Mouse (Mus musculus): Measurements from ENCODE around the gene Csnk1g2. TPM values are rescaled to one million over a fixed set of nuclear protein-coding genes. Genes with fewer than 3 reads are reported as not detected.

The Csnk1g2 gene
- polyA plus RNA-seq, 1 experiment: 218 TPM

GRCm38 (mm10) chr10:80684214-80684613 is 61.6 kb downstream of the Csnk1g2 start:
- TF ChIP-seq CTCF (IDR thresholded peaks at IDR 0.05; ENCODE audit: borderline replicate concordance, insufficient read depth, low read depth, low read length) (peak; percentile 81), POLR2A (IDR thresholded peaks at IDR 0.05; ENCODE audit: borderline replicate concordance, insufficient read depth, low read length) (no peak)
- WGBS: 60% methylated on average over 6 of the region's 6 CpGs
- Histone ChIP-seq H3K4me1 (ENCODE audit: control insufficient read depth, insufficient read depth, low read length) (peaks cover 13% of the 10 kb centered on the region), H3K27ac (ENCODE audit: insufficient read depth, low read length) (no peak overlapping the region), H3K4me3 (replicated peaks; ENCODE audit: insufficient read depth, low read depth, low read length) (no peak overlapping the region), H3K27me3 (ENCODE audit: control insufficient read depth, insufficient read depth, low read length) (no peaks in the 10 kb centered on the region)
- peak; percentile 68 to 70 for DNase-seq

DNA sequence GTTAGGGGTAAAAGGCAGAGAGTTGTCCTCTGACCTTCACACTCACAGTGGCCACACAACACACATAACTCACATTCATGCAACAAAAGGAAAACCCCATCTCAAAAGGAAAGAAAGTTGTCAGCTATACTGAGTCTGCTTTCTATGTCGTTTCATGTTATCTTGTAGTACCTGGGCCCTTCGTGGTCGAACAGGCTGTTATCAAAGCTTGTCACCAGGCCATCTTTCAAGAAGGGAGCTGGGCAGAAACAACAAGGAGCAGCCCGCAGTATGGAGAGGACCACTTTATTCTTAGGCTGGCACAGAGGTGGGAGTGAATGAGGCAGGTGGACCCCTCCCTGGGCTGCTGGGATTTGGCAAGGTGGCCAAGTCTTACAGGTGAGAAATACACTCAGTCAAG is 62.3 kb downstream of the Csnk1g2 start:
- peaks cover 5% of the 10 kb centered on the region; the same call in 1 of the 2 replicates for H3K4me1 ChIP-seq (ENCODE audit: control insufficient read depth, insufficient read depth, low read length)
- no peak for TF ChIP-seq CTCF (IDR thresholded peaks at IDR 0.05; ENCODE audit: borderline replicate concordance, insufficient read depth, low read depth, low read length)
- TF ChIP-seq POLR2A (IDR thresholded peaks at IDR 0.05; ENCODE audit: borderline replicate concordance, insufficient read depth, low read length): no peak
- 88% methylated on average over 4 of the region's 4 CpGs for WGBS

GRCm38 (mm10) chr10:80686617-80687016 is 64.0 kb downstream of the Csnk1g2 start:
- no peak overlapping the region for H3K27ac ChIP-seq (ENCODE audit: insufficient read depth, low read length)
- H3K27me3 ChIP-seq (ENCODE audit: control insufficient read depth, insufficient read depth, low read length): no peaks in the 10 kb centered on the region
- 62% methylated on average over 3 of the region's 3 CpGs for WGBS
- H3K4me3 ChIP-seq (replicated peaks; ENCODE audit: insufficient read depth, low read depth, low read length): no peak overlapping the region
- H3K4me1 ChIP-seq (ENCODE audit: control insufficient read depth, insufficient read depth, low read length): peaks cover 5% of the 10 kb centered on the region; the same call in 1 of the 2 replicates
- DNase-seq: no peak
- TF ChIP-seq CTCF (IDR thresholded peaks at IDR 0.05; ENCODE audit: borderline replicate concordance, insufficient read depth, low read depth, low read length) (no peak), POLR2A (IDR thresholded peaks at IDR 0.05; ENCODE audit: borderline replicate concordance, insufficient read depth, low read length) (no peak)

More for the DNA sequence above, 62.3 kb downstream of the Csnk1g2 start:
- Histone ChIP-seq H3K27me3 (ENCODE audit: control insufficient read depth, insufficient read depth, low read length) (no peaks in the 10 kb centered on the region), H3K4me3 (replicated peaks; ENCODE audit: insufficient read depth, low read depth, low read length) (no peak overlapping the region), H3K27ac (ENCODE audit: insufficient read depth, low read length) (no peak overlapping the region)
- DNase-seq: no peak

DNA sequence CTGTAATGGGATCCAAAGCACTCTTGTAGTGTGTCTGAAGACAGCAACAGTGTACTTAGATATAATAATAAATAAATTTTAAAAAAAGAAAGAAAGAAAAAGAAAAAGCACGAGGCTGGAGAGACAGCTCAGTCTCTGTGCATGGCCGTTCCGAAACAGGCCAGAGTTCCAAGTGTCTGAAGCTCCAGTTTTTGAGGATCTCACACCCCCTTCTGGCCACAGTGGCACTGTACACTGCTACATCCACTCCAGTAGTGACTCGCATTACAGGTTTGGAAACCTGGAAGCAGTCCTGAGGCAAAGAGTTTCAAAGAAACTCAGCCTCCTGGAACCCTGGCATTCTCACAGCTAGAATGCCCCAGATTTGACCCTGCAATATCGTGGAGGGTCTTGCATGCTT is 65.2 kb downstream of the Csnk1g2 start:
- no peak for TF ChIP-seq POLR2A (IDR thresholded peaks at IDR 0.05; ENCODE audit: borderline replicate concordance, insufficient read depth, low read length)
- TF ChIP-seq CTCF (IDR thresholded peaks at IDR 0.05; ENCODE audit: borderline replicate concordance, insufficient read depth, low read depth, low read length): peak; percentile 74
- 17% methylated on average over 5 of the region's 5 CpGs for WGBS
- H3K27me3 ChIP-seq (ENCODE audit: control insufficient read depth, insufficient read depth, low read length): no peaks in the 10 kb centered on the region
- H3K27ac ChIP-seq (ENCODE audit: insufficient read depth, low read length): no peak overlapping the region
- peak; percentile 79 for DNase-seq
- peaks cover 5% of the 10 kb centered on the region; the same call in 1 of the 2 replicates for H3K4me1 ChIP-seq (ENCODE audit: control insufficient read depth, insufficient read depth, low read length)
- H3K4me3 ChIP-seq (replicated peaks; ENCODE audit: insufficient read depth, low read depth, low read length): no peak overlapping the region

Other genes with a start within 250 kb of the Csnk1g2 start
- 16.1 and 16.2 TPM in 2 replicates for gene Mex3d, start 235.2 kb upstream of the Csnk1g2 start, polyA plus RNA-seq (2012; rRNA removed)
- gene Mbd3, start 223.3 kb upstream of the Csnk1g2 start, polyA plus RNA-seq (2012; rRNA removed): 193 and 199 TPM in 2 replicates
- 1,410 and 1,545 TPM in 2 replicates for gene Uqcr11, start 216.0 kb upstream of the Csnk1g2 start, polyA plus RNA-seq (2012; rRNA removed)
- 34.2 and 38.8 TPM in 2 replicates for gene Tcf3, start 189.2 kb upstream of the Csnk1g2 start, polyA plus RNA-seq (2012; rRNA removed)
- 0.36 and 0.46 TPM in 2 replicates for gene Onecut3, start 128.0 kb upstream of the Csnk1g2 start, polyA plus RNA-seq (2012; rRNA removed)
- 0.30 and 0.52 TPM in 2 replicates for gene Atp8b3, start 83.7 kb upstream of the Csnk1g2 start, polyA plus RNA-seq (2012; rRNA removed)
- 44.4 and 47.5 TPM in 2 replicates for gene Rexo1, start 61.3 kb upstream of the Csnk1g2 start, polyA plus RNA-seq (2012; rRNA removed)
- gene Klf16, start 45.5 kb upstream of the Csnk1g2 start, polyA plus RNA-seq (2012; rRNA removed): 9.5 and 10.6 TPM in 2 replicates
- 230 and 232 TPM in 2 replicates for gene Abhd17a, start 32.5 kb upstream of the Csnk1g2 start, polyA plus RNA-seq (2012; rRNA removed)
- gene Scamp4, start 20.0 kb upstream of the Csnk1g2 start, polyA plus RNA-seq (2012; rRNA removed): 57.9 and 62.0 TPM in 2 replicates
- 7.0 and 7.5 TPM in 2 replicates for gene Adat3, start 20.0 kb upstream of the Csnk1g2 start, polyA plus RNA-seq (2012; rRNA removed)
- 3.5 and 4.2 TPM in 2 replicates for gene Gm49322, start 16.8 kb upstream of the Csnk1g2 start, polyA plus RNA-seq (2012; rRNA removed)
- gene Btbd2, start 34.2 kb downstream of the Csnk1g2 start, polyA plus RNA-seq (2012; rRNA removed): 106 and 108 TPM in 2 replicates
- gene Mknk2, start 55.3 kb downstream of the Csnk1g2 start, polyA plus RNA-seq (2012; rRNA removed): 59.3 and 64.4 TPM in 2 replicates
- gene Mob3a, start 79.1 kb downstream of the Csnk1g2 start, polyA plus RNA-seq (2012; rRNA removed): 12.6 and 14.2 TPM in 2 replicates
- gene Izumo4, start 79.3 kb downstream of the Csnk1g2 start, polyA plus RNA-seq (2012; rRNA removed): 112 and 117 TPM in 2 replicates
- 175 and 189 TPM in 2 replicates for gene Ap3d1, start 119.4 kb downstream of the Csnk1g2 start, polyA plus RNA-seq (2012; rRNA removed)
- gene Dot1l, start 132.4 kb downstream of the Csnk1g2 start, polyA plus RNA-seq (2012; rRNA removed): 101 and 115 TPM in 2 replicates
- gene Sf3a2, start 175.4 kb downstream of the Csnk1g2 start, polyA plus RNA-seq (2012; rRNA removed): 52.0 and 66.4 TPM in 2 replicates
- 106 and 122 TPM in 2 replicates for gene Plekhj1, start 175.8 kb downstream of the Csnk1g2 start, polyA plus RNA-seq (2012; rRNA removed)
- 3.0 and 4.3 TPM in 2 replicates for gene Amh, start 182.4 kb downstream of the Csnk1g2 start, polyA plus RNA-seq (2012; rRNA removed)
- gene Jsrp1, start 190.7 kb downstream of the Csnk1g2 start, polyA plus RNA-seq (2012; rRNA removed): 0.27 and 0.38 TPM in 2 replicates
- 776 and 779 TPM in 2 replicates for gene Oaz1, start 203.8 kb downstream of the Csnk1g2 start, polyA plus RNA-seq (2012; rRNA removed)
- 54.4 and 69.1 TPM in 2 replicates for gene Lingo3, start 221.2 kb downstream of the Csnk1g2 start, polyA plus RNA-seq (2012; rRNA removed)
- gene Lsm7, start 232.4 kb downstream of the Csnk1g2 start, polyA plus RNA-seq (2012; rRNA removed): 213 and 215 TPM in 2 replicates
- 123 and 132 TPM in 2 replicates for gene Sppl2b, start 232.4 kb downstream of the Csnk1g2 start, polyA plus RNA-seq (2012; rRNA removed)
- 0.41 and 0.74 TPM in 2 replicates for gene Tmprss9, start 249.0 kb downstream of the Csnk1g2 start, polyA plus RNA-seq (2012; rRNA removed)

Measured in cerebellum, adult 2 months (tissue).